Mouse (Mus musculus): Measurements from ENCODE around the gene Laptm5. TPM values are rescaled to one million over a fixed set of nuclear protein-coding genes. Genes with fewer than 3 reads are reported as not detected.

The Laptm5 gene
- polyA plus RNA-seq, 1 experiment from 2014 or later: 18.5 TPM

- WGBS: 5% methylated on average over 21 of the region's 21 CpGs
These were observed 34.5 kb upstream of the Laptm5 start for GRCm38 (mm10) chr4:130878273-130879047.

GRCm38 (mm10) chr4:130879048-130879384, 33.9 kb upstream of the Laptm5 start:
- whole genome bisulfite sequencing: 67% methylated on average over 1 of the region's 1 CpGs
- H3K36me3 ChIP-seq (ENCODE audit: control insufficient read depth, insufficient read depth): no peaks in the 10 kb centered on the region
- peaks cover 6% of the 10 kb centered on the region for H3K27me3 ChIP-seq (replicated peaks; ENCODE audit: control insufficient read depth, insufficient read depth, low read length)
- H3K9me3 ChIP-seq (ENCODE audit: control insufficient read depth, low read length): no peaks in the 10 kb centered on the region
- H3K9ac ChIP-seq (replicated peaks; ENCODE audit: low read depth, low read length): no peak overlapping the region
- H3K4me3 ChIP-seq (replicated peaks; ENCODE audit: low read length): no peak overlapping the region
- ATAC-seq: peak; percentile 10; the same call in 1 of the 2 replicates
- no peak overlapping the region for H3K4me2 ChIP-seq (ENCODE audit: low read length)
- peaks cover 18% of the 10 kb centered on the region for H3K4me1 ChIP-seq (replicated peaks; ENCODE audit: control insufficient read depth, insufficient read depth, low read length)
- no peak overlapping the region for H3K27ac ChIP-seq (ENCODE audit: low read length)

More at GRCm38 (mm10) chr4:130878273-130879047, 34.5 kb upstream of the Laptm5 start:
- no peaks in the 10 kb centered on the region for H3K9me3 ChIP-seq (ENCODE audit: control insufficient read depth, low read length)
- peaks cover 6% of the 10 kb centered on the region for H3K27me3 ChIP-seq (replicated peaks; ENCODE audit: control insufficient read depth, insufficient read depth, low read length)
- no peak overlapping the region; the same call in 1 of the 2 replicates for H3K9ac ChIP-seq (replicated peaks; ENCODE audit: low read depth, low read length)
- peak; percentile 85 for ATAC-seq
- peak overlapping the region; percentile 40 for H3K4me2 ChIP-seq (ENCODE audit: low read length)
- peak overlapping the region; percentile 13 for H3K4me3 ChIP-seq (replicated peaks; ENCODE audit: low read length)
- no peaks in the 10 kb centered on the region for H3K36me3 ChIP-seq (ENCODE audit: control insufficient read depth, insufficient read depth)
- peaks cover 16% of the 10 kb centered on the region for H3K4me1 ChIP-seq (replicated peaks; ENCODE audit: control insufficient read depth, insufficient read depth, low read length)
- no peak overlapping the region for H3K27ac ChIP-seq (ENCODE audit: low read length)

- H3K36me3 ChIP-seq (ENCODE audit: control insufficient read depth, insufficient read depth): no peaks in the 10 kb centered on the region
- WGBS: 72% methylated on average over 5 of the region's 5 CpGs
- no peaks in the 10 kb centered on the region for H3K9me3 ChIP-seq (ENCODE audit: control insufficient read depth, low read length)
- H3K9ac ChIP-seq (replicated peaks; ENCODE audit: low read depth, low read length): no peak overlapping the region
- H3K4me3 ChIP-seq (replicated peaks; ENCODE audit: low read length): no peak overlapping the region
- no peak overlapping the region for H3K4me2 ChIP-seq (ENCODE audit: low read length)
- H3K27me3 ChIP-seq (replicated peaks; ENCODE audit: control insufficient read depth, insufficient read depth, low read length): peaks cover 6% of the 10 kb centered on the region; the same call in 1 of the 2 replicates
- peaks cover 8% of the 10 kb centered on the region; the same call in 1 of the 2 replicates for H3K4me1 ChIP-seq (replicated peaks; ENCODE audit: control insufficient read depth, insufficient read depth, low read length)
- H3K27ac ChIP-seq (ENCODE audit: low read length): no peak overlapping the region
- ATAC-seq: no peak
These were observed 31.6 kb upstream of the Laptm5 start for GRCm38 (mm10) chr4:130881336-130881735.

- Histone ChIP-seq H3K4me1 (replicated peaks; ENCODE audit: control insufficient read depth, insufficient read depth, low read length) (peaks cover 12% of the 10 kb centered on the region), H3K4me3 (replicated peaks; ENCODE audit: low read length) (no peak overlapping the region), H3K9me3 (ENCODE audit: control insufficient read depth, low read length) (no peaks in the 10 kb centered on the region), H3K4me2 (ENCODE audit: low read length) (no peak overlapping the region), H3K9ac (replicated peaks; ENCODE audit: low read depth, low read length) (no peak overlapping the region), H3K36me3 (ENCODE audit: control insufficient read depth, insufficient read depth) (no peaks in the 10 kb centered on the region), H3K27ac (ENCODE audit: low read length) (no peak overlapping the region), H3K27me3 (replicated peaks; ENCODE audit: control insufficient read depth, insufficient read depth, low read length) (0 out of 2 replicates have a peak, but pooled peaks cover 2% of the 10 kb centered on the region)
- no peak for ATAC-seq
- WGBS: 75% methylated on average over 15 of the region's 15 CpGs
These were observed 30.2 kb upstream of the Laptm5 start for GRCm38 (mm10) chr4:130882762-130883161.

GRCm38 (mm10) chr4:130883820-130884533, 28.9 kb upstream of the Laptm5 start:
- 0 out of 2 replicates have a peak, but pooled peaks cover 2% of the 10 kb centered on the region for H3K27me3 ChIP-seq (replicated peaks; ENCODE audit: control insufficient read depth, insufficient read depth, low read length)
- H3K4me1 ChIP-seq (replicated peaks; ENCODE audit: control insufficient read depth, insufficient read depth, low read length): peaks cover 7% of the 10 kb centered on the region
- no peak overlapping the region for H3K9ac ChIP-seq (replicated peaks; ENCODE audit: low read depth, low read length)
- no peak overlapping the region for H3K27ac ChIP-seq (ENCODE audit: low read length)
- H3K36me3 ChIP-seq (ENCODE audit: control insufficient read depth, insufficient read depth): no peaks in the 10 kb centered on the region
- ATAC-seq: peak; percentile 57; the same call in 1 of the 2 replicates
- WGBS: 36% methylated on average over 13 of the region's 13 CpGs
- H3K4me3 ChIP-seq (replicated peaks; ENCODE audit: low read length): no peak overlapping the region
- H3K9me3 ChIP-seq (ENCODE audit: control insufficient read depth, low read length): no peaks in the 10 kb centered on the region
- no peak overlapping the region for H3K4me2 ChIP-seq (ENCODE audit: low read length)

- Histone ChIP-seq H3K36me3 (ENCODE audit: control insufficient read depth, insufficient read depth) (no peaks in the 10 kb centered on the region), H3K4me2 (ENCODE audit: low read length) (no peak overlapping the region), H3K27ac (ENCODE audit: low read length) (no peak overlapping the region), H3K4me1 (replicated peaks; ENCODE audit: control insufficient read depth, insufficient read depth, low read length) (peaks cover 7% of the 10 kb centered on the region), H3K9ac (replicated peaks; ENCODE audit: low read depth, low read length) (no peak overlapping the region), H3K4me3 (replicated peaks; ENCODE audit: low read length) (no peak overlapping the region), H3K9me3 (ENCODE audit: control insufficient read depth, low read length) (no peaks in the 10 kb centered on the region), H3K27me3 (replicated peaks; ENCODE audit: control insufficient read depth, insufficient read depth, low read length) (no peaks in the 10 kb centered on the region)
- 62% methylated on average over 11 of the region's 11 CpGs for WGBS
- ATAC-seq: no peak
These were observed 25.7 kb upstream of the Laptm5 start for GRCm38 (mm10) chr4:130887148-130887745.

- Histone ChIP-seq H3K4me1 (replicated peaks; ENCODE audit: control insufficient read depth, insufficient read depth, low read length) (peaks cover 4% of the 10 kb centered on the region; the same call in 1 of the 2 replicates), H3K4me3 (replicated peaks; ENCODE audit: low read length) (no peak overlapping the region), H3K27me3 (replicated peaks; ENCODE audit: control insufficient read depth, insufficient read depth, low read length) (no peaks in the 10 kb centered on the region), H3K4me2 (ENCODE audit: low read length) (no peak overlapping the region), H3K9ac (replicated peaks; ENCODE audit: low read depth, low read length) (no peak overlapping the region), H3K27ac (ENCODE audit: low read length) (no peak overlapping the region), H3K9me3 (ENCODE audit: control insufficient read depth, low read length) (no peaks in the 10 kb centered on the region), H3K36me3 (ENCODE audit: control insufficient read depth, insufficient read depth) (no peaks in the 10 kb centered on the region)
- WGBS: 75% methylated on average over 11 of the region's 11 CpGs
- no peak for ATAC-seq
These were observed 23.0 kb upstream of the Laptm5 start for GRCm38 (mm10) chr4:130889777-130890510.

GRCm38 (mm10) chr4:130890511-130890840, 22.4 kb upstream of the Laptm5 start:
- Histone ChIP-seq H3K4me1 (replicated peaks; ENCODE audit: control insufficient read depth, insufficient read depth, low read length) (peaks cover 4% of the 10 kb centered on the region; the same call in 1 of the 2 replicates), H3K4me3 (replicated peaks; ENCODE audit: low read length) (no peak overlapping the region), H3K36me3 (ENCODE audit: control insufficient read depth, insufficient read depth) (no peaks in the 10 kb centered on the region), H3K27ac (ENCODE audit: low read length) (no peak overlapping the region), H3K9ac (replicated peaks; ENCODE audit: low read depth, low read length) (no peak overlapping the region), H3K27me3 (replicated peaks; ENCODE audit: control insufficient read depth, insufficient read depth, low read length) (no peaks in the 10 kb centered on the region), H3K4me2 (ENCODE audit: low read length) (no peak overlapping the region), H3K9me3 (ENCODE audit: control insufficient read depth, low read length) (no peaks in the 10 kb centered on the region)
- no peak for ATAC-seq
